Mouse (Mus musculus) MEL (cell line): ENCODE measurements around the gene C1qtnf1. TPM values are rescaled to one million over a fixed set of nuclear protein-coding genes. Genes with fewer than 3 reads are reported as not detected.
A peak's percentile ranks its signal among the peaks of the same experiment; 100 is the strongest.

ENCODE experiments used
- DNase-seq: peaks from one replicate; pipeline ENCODE4 v3.0.0; 2011; ENCODE audit warnings: low read depth, low spot score
- H3K27ac ChIP-seq: 2 replicates; pipeline ENCODE4 v1.5.1; 2012; ENCODE audit warnings: low read depth, mild to moderate bottlenecking, control low read depth, low read length, moderate library complexity; ENCODE audit not compliant: control insufficient read depth
- H3K27me3 ChIP-seq, 2 experiments: fragments of 150-350 bp in 1 of 2; sonication (generic) in 1 of 2; 2 replicates each; pipeline ENCODE4 v1.6.1; 2012; ENCODE audit warnings: low read length in 2 of 2, mild to moderate bottlenecking in 2 of 2, improper control_type of control experiment in 1 of 2, moderate library complexity in 1 of 2; ENCODE audit not compliant: insufficient read depth in 2 of 2, control insufficient read depth in 1 of 2
- H3K36me3 ChIP-seq, 2 experiments: 2 replicates each; pipeline ENCODE4 v1.6.1; 2012 to 2014; ENCODE audit warnings: low read length in 2 of 2, improper control_type of control experiment in 1 of 2, inconsistent platforms in 1 of 2, mild to moderate bottlenecking in 1 of 2; ENCODE audit not compliant: insufficient read depth in 2 of 2, control insufficient read depth in 1 of 2
- H3K4me1 ChIP-seq, 2 experiments: fragments of 150-350 bp in 1 of 2; sonication (generic) in 1 of 2; 2 replicates each; pipeline ENCODE4 v1.6.1; 2012; ENCODE audit warnings: low read length in 2 of 2, improper control_type of control experiment in 1 of 2, mild to moderate bottlenecking in 1 of 2; ENCODE audit not compliant: insufficient read depth in 2 of 2, control insufficient read depth in 1 of 2
- H3K4me3 ChIP-seq, 2 experiments: fragments of 150-350 bp in 1 of 2; sonication (generic) in 1 of 2; 2 replicates each; pipeline ENCODE4 v1.5.1; 2012; ENCODE audit warnings: low read depth in 2 of 2, low read length in 2 of 2, mild to moderate bottlenecking in 2 of 2, moderate library complexity in 2 of 2, control low read depth in 1 of 2, improper control_type of control experiment in 1 of 2; ENCODE audit not compliant: control insufficient read depth in 1 of 2, insufficient read depth in 1 of 2
- H3K79me2 ChIP-seq: 2 replicates; pipeline ENCODE4 v1.6.1; 2012; ENCODE audit warnings: mild to moderate bottlenecking, low read length, moderate library complexity; ENCODE audit not compliant: control insufficient read depth, poor library complexity, insufficient read depth
- H3K9ac ChIP-seq: 2 replicates; pipeline ENCODE4 v1.6.1; 2012; ENCODE audit warnings: low read depth, mild to moderate bottlenecking, control low read depth, low read length, moderate library complexity; ENCODE audit not compliant: control insufficient read depth, poor library complexity, severe bottlenecking
- H3K9me3 ChIP-seq: fragments of 150-350 bp; sonication (generic); replicated peaks from 2 replicates; pipeline ENCODE4 v1.6.1; 2012; ENCODE audit warnings: mild to moderate bottlenecking, low read length, improper control_type of control experiment, moderate library complexity; ENCODE audit not compliant: insufficient read depth
- CHD2 ChIP-seq: IDR thresholded peaks from 2 replicates; pipeline ENCODE4 v1.6.1; 2011; ENCODE audit warnings: low read length, improper control_type of control experiment
- CTCF ChIP-seq, 3 experiments: IDR thresholded peaks in 2 of 3; conservative IDR thresholded peaks in 1 of 3; 2 replicates each; pipeline ENCODE4 v1.5.1; 2011 to 2012; ENCODE audit warnings: low read length in 3 of 3, low read depth in 2 of 3, mild to moderate bottlenecking in 2 of 3, improper control_type of control experiment in 1 of 3, inconsistent platforms in 1 of 3, mixed read lengths in 1 of 3, moderate library complexity in 1 of 3; ENCODE audit not compliant: control insufficient read depth in 1 of 3, insufficient read depth in 1 of 3, poor library complexity in 1 of 3, severe bottlenecking in 1 of 3
- ELF1 ChIP-seq: IDR thresholded peaks from 2 replicates; pipeline ENCODE4 v1.6.1; 2014; ENCODE audit warnings: low read depth, mild to moderate bottlenecking, inconsistent platforms, low read length, improper control_type of control experiment, moderate library complexity
- EP300 ChIP-seq, 2 experiments: IDR thresholded peaks; 2 replicates each; pipeline ENCODE4 v1.6.1; 2011; ENCODE audit warnings: improper control_type of control experiment in 2 of 2, low read length in 2 of 2, low read depth in 1 of 2, mild to moderate bottlenecking in 1 of 2
- GATA1 ChIP-seq: IDR thresholded peaks from 2 replicates; pipeline ENCODE4 v1.6.1; 2011; ENCODE audit warnings: low read depth, low read length, improper control_type of control experiment
- HCFC1 ChIP-seq: IDR thresholded peaks from 2 replicates; pipeline ENCODE4 v1.6.1; 2012; ENCODE audit warnings: low read depth, mild to moderate bottlenecking, inconsistent platforms, low read length, improper control_type of control experiment, moderate library complexity
- JUND ChIP-seq: IDR thresholded peaks from 2 replicates; pipeline ENCODE4 v1.6.1; 2011; ENCODE audit warnings: low read depth, mild to moderate bottlenecking, improper control_type of control experiment, low read length
- KAT2A ChIP-seq: conservative IDR thresholded peaks from 2 replicates; pipeline ENCODE4 v1.6.1; 2012; ENCODE audit warnings: low read depth, low read length, improper control_type of control experiment, inconsistent platforms
- MYB ChIP-seq: IDR thresholded peaks from 2 replicates; pipeline ENCODE4 v1.6.1; 2011; ENCODE audit warnings: mild to moderate bottlenecking, low read depth, low read length, improper control_type of control experiment
- NELFE ChIP-seq: IDR thresholded peaks from 2 replicates; pipeline ENCODE4 v1.6.1; 2011; ENCODE audit warnings: low read depth, low read length, improper control_type of control experiment
- POLR2A ChIP-seq, 2 experiments: IDR thresholded peaks; 2 replicates each; pipeline ENCODE4 v1.6.1; 2011 to 2012; ENCODE audit warnings: low read length in 2 of 2, mild to moderate bottlenecking in 2 of 2, control low read depth in 1 of 2, improper control_type of control experiment in 1 of 2, low read depth in 1 of 2, moderate library complexity in 1 of 2; ENCODE audit not compliant: control insufficient read depth in 1 of 2, insufficient read depth in 1 of 2, poor library complexity in 1 of 2
- POLR2AphosphoS5 ChIP-seq: IDR thresholded peaks from 2 replicates; pipeline ENCODE4 v1.6.1; 2012; ENCODE audit warnings: low read depth, borderline replicate concordance, mild to moderate bottlenecking, inconsistent platforms, low read length, moderate library complexity, mixed read lengths
- RCOR1 ChIP-seq: IDR thresholded peaks from 2 replicates; pipeline ENCODE4 v1.6.1; 2012; ENCODE audit warnings: low read depth, mild to moderate bottlenecking, inconsistent platforms, low read length, improper control_type of control experiment
- SIN3A ChIP-seq: IDR thresholded peaks from 2 replicates; pipeline ENCODE4 v1.6.1; 2012; ENCODE audit warnings: low read length, improper control_type of control experiment, inconsistent platforms
- TAL1 ChIP-seq: IDR thresholded peaks from 2 replicates; pipeline ENCODE4 v1.6.1; 2012; ENCODE audit warnings: mild to moderate bottlenecking, inconsistent platforms, low read length, moderate library complexity, mixed read lengths
- TCF12 ChIP-seq: IDR thresholded peaks from 2 replicates; pipeline ENCODE4 v1.6.1; 2014; ENCODE audit warnings: low read depth, mild to moderate bottlenecking, inconsistent platforms, low read length, improper control_type of control experiment, moderate library complexity
- USF1 ChIP-seq: IDR thresholded peaks from 2 replicates; pipeline ENCODE4 v1.6.1; 2014; ENCODE audit warnings: low read depth, mild to moderate bottlenecking, inconsistent platforms, low read length, improper control_type of control experiment, moderate library complexity
- ZMIZ1 ChIP-seq: IDR thresholded peaks from 2 replicates; pipeline ENCODE4 v1.6.1; 2012; ENCODE audit warnings: low read depth, mild to moderate bottlenecking, inconsistent platforms, low read length, improper control_type of control experiment, moderate library complexity
- polyA plus RNA-seq, 2 experiments: library from polyadenylated mRNA; stranded (reverse) in 1 of 2; unstranded in 1 of 2; fragments of >175 nt in 1 of 2; fragments of >200 nt in 1 of 2; gene quantifications; 2 replicates each; pipeline versions ENCODE4 v1.2.1 to v1.2.4; 2012; ENCODE audit warnings: low replicate concordance in 2 of 2, low read depth in 1 of 2; ENCODE audit not compliant: insufficient read length in 2 of 2, insufficient read depth in 1 of 2, missing spikeins in 1 of 2
- total RNA-seq: library from RNA; depleted of rRNA; stranded (reverse); fragments of 300-350 nt; gene quantifications from 2 replicates; pipeline ENCODE4 v1.2.3, GENCODE M21; 2012

The C1qtnf1 gene
- total and polyA plus RNA-seq, 3 experiments: 0.27 to 0.72 TPM; not detected in 1

DNA sequence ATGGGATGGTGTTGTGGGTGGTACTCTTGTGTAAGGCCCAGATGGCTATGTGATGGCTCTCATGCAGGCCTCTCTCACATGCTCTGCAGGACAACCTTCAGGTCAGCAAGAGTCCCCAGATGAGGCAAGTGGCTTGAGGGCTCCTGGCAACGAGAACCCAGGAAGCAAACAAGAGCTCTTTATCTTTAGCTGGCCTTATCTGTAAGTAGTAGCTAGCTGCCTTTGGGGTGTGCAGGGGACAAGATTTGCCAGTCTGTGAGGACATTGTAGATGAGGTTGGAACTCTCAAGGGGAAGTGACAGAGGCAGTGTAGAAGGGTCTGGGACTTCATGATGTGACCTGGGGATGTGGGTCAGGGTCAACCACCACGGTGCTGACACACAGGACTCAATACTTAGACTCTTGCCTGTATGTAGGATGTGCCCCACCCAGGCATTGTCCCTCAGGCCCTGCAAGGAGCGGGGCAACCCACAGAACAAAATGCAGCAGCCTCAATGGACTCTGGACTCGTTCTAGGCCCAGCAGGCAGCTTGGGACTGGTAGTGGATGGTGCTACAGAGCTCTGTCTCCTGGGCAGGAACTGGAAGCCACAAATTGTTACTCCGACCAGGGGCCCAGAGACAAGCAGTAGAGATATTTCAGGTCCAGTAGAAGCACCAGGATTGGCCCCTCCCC is 28.0 kb upstream of the C1qtnf1 start (continued):
- no peak for TF ChIP-seq CHD2

- Histone ChIP-seq H3K79me2 (no peaks in the 10 kb centered on the region), H3K4me3 (peak overlapping the region; percentile 11 to 25; a peak in 1 of 4 replicates), H3K27ac (peak overlapping the region; percentile 70), H3K4me1 (peaks cover 10 to 24% of the 10 kb centered on the region in 2 experiments), H3K27me3 (no peaks in the 10 kb centered on the region), H3K36me3 (peaks cover 0 to 21% of the 10 kb centered on the region in 2 experiments; a peak in 2 of 4 replicates), H3K9ac (peak overlapping the region; percentile 18), H3K9me3 (no peaks in the 10 kb centered on the region)
- TF ChIP-seq POLR2A (IDR thresholded peaks at IDR 0.05; ENCODE audit: control insufficient read depth in 1 of 2, insufficient read depth in 1 of 2, low read depth in 1 of 2, low read length in 2 of 2, poor library complexity in 1 of 2) (no peak), GATA1 (peak; percentile 58), TAL1 (peak; percentile 88), ZMIZ1 (no peak), TCF12 (peak; percentile 79), NELFE (no peak), MYB (no peak), HCFC1 (no peak), POLR2AphosphoS5 (no peak), KAT2A (no peak), EP300 (IDR thresholded peaks at IDR 0.05; ENCODE audit: low read depth in 1 of 2, low read length in 2 of 2) (peak; percentile 68 to 79), ELF1 (peak; percentile 49; the same call in 1 of the 2 replicates), RCOR1 (peak; percentile 53; the same call in 1 of the 2 replicates), JUND (no peak), USF1 (no peak), CHD2 (no peak), CTCF (IDR thresholded peaks at IDR 0.05 in 2 of 3, conservative IDR thresholded peaks at IDR 0.05 in 1 of 3; ENCODE audit: control insufficient read depth in 1 of 3, insufficient read depth in 1 of 3, low read depth in 2 of 3, low read length in 3 of 3, poor library complexity in 1 of 3, severe bottlenecking in 1 of 3) (no peak)
- peak; percentile 81 for DNase-seq
Observed at GRCm38 (mm10) chr11:118400566-118400936, 27.5 kb upstream of the C1qtnf1 start.

DNA sequence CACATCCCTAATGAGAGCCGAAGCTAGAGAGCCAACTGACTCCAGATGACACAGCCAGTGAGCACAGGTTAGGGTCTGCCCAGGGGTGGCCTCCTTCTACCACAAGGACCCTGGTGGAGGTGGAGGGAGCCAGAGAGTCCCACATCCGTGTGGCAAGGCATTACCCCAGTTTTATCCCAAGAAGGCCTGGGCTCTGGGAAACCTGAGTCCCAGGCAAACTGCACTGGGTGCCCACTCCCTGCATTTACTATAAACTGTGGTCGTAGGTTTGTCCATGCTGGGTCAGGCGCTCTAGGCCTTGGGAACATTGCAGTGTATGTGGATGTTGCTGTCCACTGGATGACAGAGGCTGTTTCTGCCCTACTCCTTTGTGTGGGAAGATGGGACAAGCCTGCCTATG is 26.8 kb upstream of the C1qtnf1 start:
- TF ChIP-seq CTCF (IDR thresholded peaks at IDR 0.05 in 2 of 3, conservative IDR thresholded peaks at IDR 0.05 in 1 of 3; ENCODE audit: control insufficient read depth in 1 of 3, insufficient read depth in 1 of 3, low read depth in 2 of 3, low read length in 3 of 3, poor library complexity in 1 of 3, severe bottlenecking in 1 of 3) (no peak), SIN3A (no peak), JUND (no peak)
- Histone ChIP-seq H3K9me3 (no peaks in the 10 kb centered on the region), H3K4me1 (peaks cover 10 to 24% of the 10 kb centered on the region in 2 experiments), H3K79me2 (no peaks in the 10 kb centered on the region), H3K27ac (peak overlapping the region; percentile 49; the same call in 1 of the 2 replicates), H3K9ac (peak overlapping the region; percentile 18; the same call in 1 of the 2 replicates), H3K36me3 (peaks cover 0 to 21% of the 10 kb centered on the region in 2 experiments; a peak in 2 of 4 replicates), H3K27me3 (no peaks in the 10 kb centered on the region), H3K4me3 (no peak overlapping the region)
- DNase-seq: no peak
